Mouse (Mus musculus): ENCODE data around the gene Ubl7. TPM values are rescaled to one million over a fixed set of nuclear protein-coding genes. Genes with fewer than 3 reads are reported as not detected.

The Ubl7 gene
- polyA plus RNA-seq (2016; fragmentation: Nextera tagmentation; extraction: Ambion mirVana): 148 and 153 TPM in 2 replicates

DNA sequence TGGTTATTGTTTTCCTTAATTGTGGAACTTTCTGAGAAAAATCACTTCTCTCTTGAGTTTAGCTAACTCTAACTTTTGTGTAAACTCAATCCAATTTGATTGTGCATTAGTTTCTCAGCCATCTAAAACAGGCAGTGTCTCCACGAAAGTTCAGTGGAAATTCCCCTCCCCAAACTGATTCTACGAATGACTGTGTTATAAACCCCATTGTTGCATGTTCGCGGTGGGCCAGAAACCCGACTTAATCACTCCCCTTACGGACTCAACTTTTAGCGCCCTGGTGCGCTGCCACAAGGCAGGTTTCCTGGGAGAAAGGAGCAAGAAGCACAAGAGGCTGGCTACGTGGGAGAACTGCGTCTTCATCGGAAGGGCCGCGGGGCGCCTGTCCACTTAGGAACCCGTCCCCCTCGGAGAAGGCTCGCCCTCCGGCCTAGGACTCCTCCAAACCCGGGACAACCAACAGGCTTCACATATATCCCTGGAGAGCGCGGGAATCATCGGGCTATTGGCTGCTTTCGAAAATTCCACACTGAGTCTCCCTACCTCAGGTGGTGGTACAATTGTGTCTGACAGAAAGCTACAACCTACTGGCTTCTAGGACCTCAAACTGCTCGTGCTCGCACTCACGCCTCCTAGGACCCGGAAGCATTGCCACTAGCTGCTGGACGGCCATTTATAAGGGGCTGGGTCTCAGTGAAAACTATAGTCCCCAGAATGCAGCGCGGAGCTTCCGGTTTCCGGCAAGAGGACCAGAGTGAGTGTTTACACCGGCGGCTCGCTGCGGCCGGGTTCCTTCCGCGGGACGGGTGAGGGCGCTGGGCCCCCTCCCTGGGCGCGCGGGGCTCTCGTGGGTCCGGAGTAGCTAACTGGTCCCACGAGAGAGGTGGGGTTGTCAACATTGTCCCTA, at the start of gene Ubl7:
Gene Ubl7, plus strand, starts transcription at position 726 of the 907 bp plus-strand sequence.
- Histone ChIP-seq H3K9ac (peak within 1 kb of the TSS; percentile 60), H3K27ac (peak within 1 kb of the TSS; percentile 23; the same call in 1 of the 2 replicates), H3K36me3 (peaks cover 6% of the 10 kb centered on the region; the same call in 1 of the 2 replicates), H3K4me2 (replicated peaks) (peak within 1 kb of the TSS; percentile 84), H3K9me3 (no peaks in the 10 kb centered on the region), H3K27me3 (replicated peaks) (no peaks in the 10 kb centered on the region), H3K4me3 (peak within 1 kb of the TSS; percentile 61), H3K4me1 (peaks cover 12% of the 10 kb centered on the region; the same call in 1 of the 2 replicates)
- peak; percentile 91 for ATAC-seq (ENCODE audit: low FRiP score, low read depth)
- WGBS: under 1% methylated on average over 47 of the region's 47 CpGs

DNA sequence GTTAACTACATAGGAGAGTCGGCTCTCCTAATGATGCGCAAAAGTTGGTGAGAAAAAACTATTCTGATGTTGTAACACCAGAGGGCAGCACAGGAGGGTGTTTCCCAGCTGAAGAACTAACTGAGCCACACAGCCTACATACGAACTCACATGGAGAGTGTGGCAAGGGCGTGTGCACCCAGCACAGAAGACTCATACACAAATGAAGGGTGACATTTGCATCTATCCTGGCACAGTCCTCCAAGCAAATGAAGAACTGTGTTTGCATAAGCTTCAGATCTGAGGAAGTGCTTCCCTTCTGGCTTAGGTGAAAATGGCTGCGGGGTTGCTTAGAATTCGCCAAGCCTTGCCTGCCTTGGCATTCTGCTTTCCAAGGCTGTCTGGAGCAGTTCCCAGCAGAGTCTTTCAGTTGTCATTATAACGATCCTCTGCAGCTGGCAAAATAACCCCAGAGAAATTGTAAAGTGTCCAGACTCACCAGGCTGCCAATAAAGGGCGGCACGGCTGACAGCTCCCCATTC, 48.8 kb upstream of the Ubl7 start:
- Histone ChIP-seq H3K9ac (no peak overlapping the region), H3K4me3 (no peak overlapping the region), H3K4me1 (no peaks in the 10 kb centered on the region), H3K27ac (no peak overlapping the region), H3K4me2 (replicated peaks) (0 out of 2 replicates have a peak overlapping the region, but pooled peaks have one; percentile 16), H3K9me3 (no peaks in the 10 kb centered on the region), H3K36me3 (no peaks in the 10 kb centered on the region), H3K27me3 (replicated peaks) (no peaks in the 10 kb centered on the region)
- WGBS: 32% methylated on average over 9 of the region's 9 CpGs
- no peak for ATAC-seq (ENCODE audit: low FRiP score, low read depth)

- no peak for ATAC-seq (ENCODE audit: low FRiP score, low read depth)
- H3K4me3 ChIP-seq: no peak overlapping the region
- no peaks in the 10 kb centered on the region for H3K36me3 ChIP-seq
- H3K27ac ChIP-seq: no peak overlapping the region
- H3K4me2 ChIP-seq (replicated peaks): no peak overlapping the region
- no peaks in the 10 kb centered on the region for H3K9me3 ChIP-seq
- no peak overlapping the region for H3K9ac ChIP-seq
- H3K27me3 ChIP-seq (replicated peaks): no peaks in the 10 kb centered on the region
- H3K4me1 ChIP-seq: no peaks in the 10 kb centered on the region
Observed at GRCm38 (mm10) chr9:57864336-57864735, 46.4 kb upstream of the Ubl7 start.

DNA sequence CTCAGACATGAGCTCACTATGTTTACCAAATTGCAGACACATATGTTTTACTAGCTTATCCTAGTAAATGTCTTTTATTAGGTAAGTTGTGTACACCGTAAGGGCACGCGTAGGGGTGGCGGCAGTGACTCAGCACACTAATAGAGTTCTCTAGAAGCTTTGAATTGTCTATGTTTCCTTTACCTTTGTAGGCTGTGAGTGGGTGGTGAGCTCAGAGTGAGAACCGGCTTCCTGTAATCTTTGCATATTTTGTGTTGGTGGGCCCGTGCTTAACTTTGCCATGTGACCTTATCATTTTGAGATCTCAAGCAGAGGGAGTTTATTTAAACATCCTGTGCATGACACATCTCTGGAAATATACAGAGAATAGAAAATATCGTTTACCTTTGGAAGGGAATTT, 44.2 kb upstream of the Ubl7 start:
- no peaks in the 10 kb centered on the region for H3K27me3 ChIP-seq (replicated peaks)
- ATAC-seq (ENCODE audit: low FRiP score, low read depth): no peak
- H3K9me3 ChIP-seq: no peaks in the 10 kb centered on the region
- no peak overlapping the region for H3K9ac ChIP-seq
- H3K4me1 ChIP-seq: no peaks in the 10 kb centered on the region
- H3K27ac ChIP-seq: no peak overlapping the region
- WGBS: 93% methylated on average over 7 of the region's 7 CpGs
- H3K36me3 ChIP-seq: no peaks in the 10 kb centered on the region
- no peak overlapping the region for H3K4me2 ChIP-seq (replicated peaks)
- H3K4me3 ChIP-seq: no peak overlapping the region

GRCm38 (mm10) chr9:57867236-57867635, 43.5 kb upstream of the Ubl7 start:
- no peak overlapping the region for H3K27ac ChIP-seq
- 88% methylated on average over 4 of the region's 4 CpGs for WGBS
- no peak for ATAC-seq (ENCODE audit: low FRiP score, low read depth)
- no peak overlapping the region for H3K4me2 ChIP-seq (replicated peaks)
- H3K4me3 ChIP-seq: no peak overlapping the region
- no peaks in the 10 kb centered on the region for H3K27me3 ChIP-seq (replicated peaks)
- no peaks in the 10 kb centered on the region for H3K4me1 ChIP-seq
- H3K9ac ChIP-seq: no peak overlapping the region
- no peaks in the 10 kb centered on the region for H3K36me3 ChIP-seq
- no peaks in the 10 kb centered on the region for H3K9me3 ChIP-seq

DNA sequence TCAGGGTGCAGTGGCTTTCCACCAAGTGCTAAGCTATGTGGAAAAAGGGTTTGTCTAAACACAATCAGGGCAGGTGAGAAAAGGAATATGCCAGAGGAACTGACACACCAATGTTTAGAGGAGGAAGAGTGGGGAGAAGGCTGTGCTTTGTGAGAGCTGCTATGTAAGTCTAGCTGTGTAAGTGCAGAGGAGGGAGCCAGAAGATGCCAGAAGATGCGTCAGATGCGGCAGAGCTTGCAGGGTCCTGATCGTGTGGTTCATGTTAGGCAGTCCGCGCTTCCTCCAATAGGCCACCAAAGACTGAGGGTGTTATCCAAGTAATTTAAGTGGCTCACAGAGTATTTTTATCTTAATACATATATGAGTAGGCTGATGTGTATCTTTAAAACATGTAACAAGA, 42.9 kb upstream of the Ubl7 start:
- 87% methylated on average over 5 of the region's 5 CpGs for WGBS
- no peak overlapping the region for H3K27ac ChIP-seq
- no peak overlapping the region for H3K9ac ChIP-seq
- no peak for ATAC-seq (ENCODE audit: low FRiP score, low read depth)
- no peaks in the 10 kb centered on the region for H3K9me3 ChIP-seq
- no peaks in the 10 kb centered on the region for H3K36me3 ChIP-seq
- no peaks in the 10 kb centered on the region for H3K27me3 ChIP-seq (replicated peaks)
- H3K4me2 ChIP-seq (replicated peaks): no peak overlapping the region
- no peak overlapping the region for H3K4me3 ChIP-seq
- no peaks in the 10 kb centered on the region for H3K4me1 ChIP-seq

DNA sequence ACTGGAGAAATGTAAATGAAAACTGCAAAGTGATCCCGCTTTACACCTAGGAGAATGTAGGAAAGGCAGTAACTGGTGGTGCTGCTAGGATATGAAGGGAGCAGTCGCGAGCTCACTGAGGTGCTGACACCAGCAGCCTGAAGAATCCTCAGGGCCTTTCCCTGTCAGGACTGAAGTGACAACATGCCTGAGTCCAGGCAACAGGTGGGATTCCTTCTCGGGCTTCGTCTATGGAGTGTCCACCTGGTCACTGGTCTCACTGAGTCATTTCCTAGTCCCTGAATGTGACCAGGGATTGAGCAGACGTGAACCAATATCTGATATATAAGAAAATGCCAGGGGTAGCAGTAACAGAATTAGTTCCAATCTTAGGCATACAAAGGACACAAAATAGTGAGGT, 42.0 kb upstream of the Ubl7 start:
- Histone ChIP-seq H3K27me3 (replicated peaks) (no peaks in the 10 kb centered on the region), H3K9me3 (no peaks in the 10 kb centered on the region), H3K36me3 (no peaks in the 10 kb centered on the region), H3K4me2 (replicated peaks) (no peak overlapping the region), H3K4me1 (no peaks in the 10 kb centered on the region), H3K4me3 (no peak overlapping the region), H3K27ac (no peak overlapping the region), H3K9ac (no peak overlapping the region)
- 85% methylated on average over 6 of the region's 6 CpGs for WGBS
- no peak for ATAC-seq (ENCODE audit: low FRiP score, low read depth)

DNA sequence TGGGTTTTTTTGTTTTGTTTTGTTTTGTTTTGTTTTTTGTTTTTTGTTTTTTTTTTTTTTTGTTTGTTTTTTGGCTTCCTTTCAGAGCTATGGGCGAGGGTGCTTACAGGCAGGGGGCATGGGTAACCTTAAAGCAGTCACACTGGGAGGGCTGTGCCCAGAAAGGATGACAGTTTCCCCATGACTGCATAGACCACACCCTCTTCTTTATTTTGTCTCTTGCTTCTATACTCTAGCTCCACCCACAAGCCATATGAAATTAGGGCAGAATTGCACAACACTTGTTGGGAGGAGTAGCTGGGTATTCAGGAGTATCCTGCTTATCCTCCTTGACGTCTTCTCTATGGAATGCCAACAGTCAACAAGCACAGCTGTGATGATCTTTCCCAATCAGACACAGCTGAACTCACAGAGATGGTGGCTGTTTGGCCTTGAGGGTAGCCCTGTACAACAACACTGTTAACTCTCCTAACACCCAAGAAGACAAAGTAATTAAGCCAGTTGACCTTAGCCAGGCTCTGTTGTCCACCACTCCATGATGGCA, 40.4 kb upstream of the Ubl7 start:
- Histone ChIP-seq H3K9ac (no peak overlapping the region), H3K27me3 (replicated peaks) (no peaks in the 10 kb centered on the region), H3K27ac (no peak overlapping the region), H3K36me3 (no peaks in the 10 kb centered on the region), H3K4me2 (replicated peaks) (no peak overlapping the region), H3K4me3 (no peak overlapping the region), H3K9me3 (no peaks in the 10 kb centered on the region), H3K4me1 (no peaks in the 10 kb centered on the region)
- ATAC-seq (ENCODE audit: low FRiP score, low read depth): no peak
- 43% methylated on average over 2 of the region's 2 CpGs for WGBS

GRCm38 (mm10) chr9:57874134-57874533, 36.6 kb upstream of the Ubl7 start:
- 76% methylated on average over 5 of the region's 5 CpGs for WGBS
- H3K9ac ChIP-seq: no peak overlapping the region

DNA sequence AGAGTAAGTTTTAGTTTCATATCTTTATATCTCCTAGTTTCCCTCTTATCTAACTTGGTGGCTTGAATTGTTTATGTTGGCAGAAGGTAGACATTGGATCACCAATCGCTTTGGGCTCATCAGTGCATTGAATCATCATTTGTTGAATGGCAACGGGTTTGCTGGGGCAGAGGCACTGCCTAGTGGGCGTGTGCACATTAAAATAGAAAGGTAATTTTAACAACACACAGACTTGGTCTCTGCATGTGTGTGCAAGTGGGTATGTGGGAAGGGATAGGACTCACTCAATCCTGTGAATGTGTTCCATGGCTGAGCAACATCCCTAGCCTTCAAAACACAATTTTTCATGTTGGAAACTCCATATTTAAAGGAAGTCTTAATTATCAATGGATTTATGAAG, 35.8 kb upstream of the Ubl7 start:
- Histone ChIP-seq H3K27me3 (replicated peaks) (no peaks in the 10 kb centered on the region), H3K9ac (no peak overlapping the region), H3K4me1 (no peaks in the 10 kb centered on the region), H3K4me3 (no peak overlapping the region), H3K9me3 (no peaks in the 10 kb centered on the region), H3K36me3 (no peaks in the 10 kb centered on the region), H3K4me2 (replicated peaks) (no peak overlapping the region), H3K27ac (no peak overlapping the region)
- WGBS: 71% methylated on average over 3 of the region's 3 CpGs
- no peak for ATAC-seq (ENCODE audit: low FRiP score, low read depth)

More at GRCm38 (mm10) chr9:57874134-57874533, 36.6 kb upstream of the Ubl7 start:
- H3K36me3 ChIP-seq: no peaks in the 10 kb centered on the region
- no peaks in the 10 kb centered on the region for H3K9me3 ChIP-seq
- H3K4me3 ChIP-seq: no peak overlapping the region
- no peaks in the 10 kb centered on the region for H3K27me3 ChIP-seq (replicated peaks)
- no peaks in the 10 kb centered on the region for H3K4me1 ChIP-seq
- H3K4me2 ChIP-seq (replicated peaks): no peak overlapping the region
- no peak for ATAC-seq (ENCODE audit: low FRiP score, low read depth)
- no peak overlapping the region for H3K27ac ChIP-seq

DNA sequence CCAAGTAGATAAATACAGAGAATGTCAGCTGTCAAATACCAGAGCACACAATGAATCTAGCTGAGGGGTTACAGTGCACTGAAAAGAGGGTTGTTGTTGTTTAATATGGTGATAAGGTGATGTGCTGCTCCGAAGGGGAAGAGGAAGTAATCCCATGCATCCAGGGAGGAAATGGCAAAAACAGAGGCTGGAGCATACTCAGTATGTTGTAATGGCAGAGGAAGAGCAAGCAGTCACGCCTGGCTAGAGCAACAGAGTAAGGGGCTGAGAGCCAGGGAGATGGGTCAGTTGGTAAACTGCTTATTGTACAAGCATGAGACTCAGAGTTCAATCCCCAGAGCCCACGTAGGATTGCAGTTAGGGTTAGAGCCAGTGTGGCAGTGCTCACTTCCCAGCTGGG, 31.6 kb upstream of the Ubl7 start:
- Histone ChIP-seq H3K9ac (no peak overlapping the region), H3K4me3 (no peak overlapping the region), H3K4me1 (no peaks in the 10 kb centered on the region), H3K9me3 (no peaks in the 10 kb centered on the region), H3K4me2 (replicated peaks) (no peak overlapping the region), H3K36me3 (no peaks in the 10 kb centered on the region), H3K27me3 (replicated peaks) (no peaks in the 10 kb centered on the region), H3K27ac (no peak overlapping the region)
- no peak for ATAC-seq (ENCODE audit: low FRiP score, low read depth)
- WGBS: 57% methylated on average over 3 of the region's 3 CpGs

DNA sequence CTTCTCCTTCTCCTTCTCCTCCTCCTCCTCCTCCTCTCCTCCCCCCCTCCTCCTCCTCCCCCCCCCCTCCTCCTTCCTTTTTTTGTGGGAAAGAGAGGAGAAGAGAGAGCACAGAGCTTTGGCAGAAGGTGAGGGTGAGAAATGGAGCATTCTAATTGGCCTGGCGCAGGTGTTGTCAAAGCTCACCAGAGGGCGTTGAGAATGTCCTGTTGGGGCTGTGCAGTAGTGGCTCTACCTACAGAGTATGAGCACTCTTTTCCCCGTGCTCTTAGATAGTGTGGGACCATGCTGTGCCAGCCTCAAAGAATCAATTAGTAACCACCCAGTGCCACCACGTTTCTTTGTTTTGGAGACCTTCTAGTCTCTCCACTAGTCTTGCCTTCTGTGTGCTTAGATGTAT, 30.5 kb upstream of the Ubl7 start:
- no peaks in the 10 kb centered on the region for H3K9me3 ChIP-seq
- H3K27me3 ChIP-seq (replicated peaks): no peaks in the 10 kb centered on the region
- H3K36me3 ChIP-seq: no peaks in the 10 kb centered on the region
- no peak overlapping the region for H3K4me3 ChIP-seq
- H3K9ac ChIP-seq: no peak overlapping the region
- 20% methylated on average over 4 of the region's 4 CpGs for WGBS
- no peak overlapping the region for H3K4me2 ChIP-seq (replicated peaks)
- no peak for ATAC-seq (ENCODE audit: low FRiP score, low read depth)
- no peaks in the 10 kb centered on the region for H3K4me1 ChIP-seq
- H3K27ac ChIP-seq: no peak overlapping the region
